Mouse (Mus musculus) 3T3-L1 (cell line): ENCODE measurements around the gene Inpp4b.

Experiments
- DNase-seq: peaks from one replicate; pipeline ENCODE4 v3.0.0-alpha.2; 2015; ENCODE audit warnings: low read depth, low spot score

The Inpp4b gene

DNA sequence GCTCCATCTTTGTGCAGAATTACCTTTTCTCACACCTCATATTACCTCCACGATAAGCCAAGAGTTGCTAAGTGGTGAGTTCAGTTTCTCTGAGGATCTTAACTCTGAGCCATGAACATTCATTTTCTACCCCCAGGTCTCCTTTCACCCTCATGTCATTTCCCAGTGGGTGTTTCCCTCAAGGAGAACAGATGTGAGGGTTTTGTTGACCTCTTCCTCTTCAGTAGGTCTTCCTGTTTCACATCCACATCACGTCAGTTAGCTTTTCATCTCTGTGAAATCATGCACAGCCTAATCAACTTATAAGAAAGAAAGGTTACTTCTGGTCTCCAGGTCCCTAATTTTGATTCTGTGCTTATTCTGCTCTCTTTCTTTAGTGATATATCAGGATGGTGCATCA, 124.4 kb downstream of the Inpp4b start:
- DNase-seq: no peak

DNA sequence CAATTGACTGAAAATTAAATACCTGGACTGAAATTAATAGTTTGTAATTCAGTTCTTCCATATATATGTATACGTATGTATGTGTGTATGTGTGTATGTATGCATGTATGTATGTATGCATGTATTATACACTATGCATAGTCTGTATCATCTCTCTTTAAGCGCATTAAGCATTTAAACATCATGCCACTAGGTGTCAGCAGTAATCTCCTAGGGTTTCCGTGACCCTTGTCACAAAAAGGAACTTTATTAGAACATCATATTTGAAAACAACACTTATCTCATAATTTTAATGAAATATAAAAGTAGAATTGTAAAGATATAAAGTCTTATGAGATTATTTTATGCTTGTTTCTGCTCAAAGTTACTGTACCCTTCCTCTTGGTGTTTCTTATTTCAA, 136.3 kb downstream of the Inpp4b start:
- peak; percentile 66 for DNase-seq

DNA sequence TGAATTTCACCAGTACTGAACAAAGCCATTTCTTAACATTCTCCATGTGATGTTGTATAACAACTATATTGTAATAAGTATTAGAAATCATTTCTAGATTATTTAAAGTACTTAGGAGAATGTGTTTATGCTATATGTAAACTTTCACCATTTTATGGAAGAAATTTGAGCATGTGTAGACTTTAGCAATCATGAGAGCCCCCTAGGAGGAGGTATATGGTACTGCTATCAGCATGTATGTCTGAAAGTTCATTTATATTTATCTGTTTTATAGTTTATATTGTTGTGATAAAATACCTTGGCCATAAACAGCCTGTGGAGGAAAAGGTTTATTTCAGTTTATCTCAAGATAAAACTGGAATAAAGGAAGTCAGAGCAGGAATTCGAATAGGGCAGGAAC, 141.5 kb downstream of the Inpp4b start:
- DNase-seq: no peak

DNA sequence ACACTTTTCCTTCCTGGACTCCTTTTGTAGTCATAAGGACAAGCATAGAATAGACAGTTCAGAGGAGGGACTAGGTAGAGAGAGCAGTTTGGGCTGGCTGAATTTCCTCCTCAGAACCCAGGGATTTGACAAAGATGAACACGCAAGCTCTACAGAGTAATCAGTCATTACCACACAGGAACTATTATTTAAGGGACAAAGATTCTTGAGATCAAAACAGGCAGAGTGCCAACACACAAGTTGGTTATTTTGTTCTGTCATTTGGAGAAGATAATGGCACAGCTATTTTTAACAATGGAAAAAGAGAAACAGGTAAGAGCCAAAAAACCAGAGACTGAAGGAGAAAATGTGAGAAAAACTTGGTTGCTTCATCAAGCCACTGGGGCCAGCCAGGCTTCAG, 143.3 kb downstream of the Inpp4b start:
- no peak for DNase-seq

DNA sequence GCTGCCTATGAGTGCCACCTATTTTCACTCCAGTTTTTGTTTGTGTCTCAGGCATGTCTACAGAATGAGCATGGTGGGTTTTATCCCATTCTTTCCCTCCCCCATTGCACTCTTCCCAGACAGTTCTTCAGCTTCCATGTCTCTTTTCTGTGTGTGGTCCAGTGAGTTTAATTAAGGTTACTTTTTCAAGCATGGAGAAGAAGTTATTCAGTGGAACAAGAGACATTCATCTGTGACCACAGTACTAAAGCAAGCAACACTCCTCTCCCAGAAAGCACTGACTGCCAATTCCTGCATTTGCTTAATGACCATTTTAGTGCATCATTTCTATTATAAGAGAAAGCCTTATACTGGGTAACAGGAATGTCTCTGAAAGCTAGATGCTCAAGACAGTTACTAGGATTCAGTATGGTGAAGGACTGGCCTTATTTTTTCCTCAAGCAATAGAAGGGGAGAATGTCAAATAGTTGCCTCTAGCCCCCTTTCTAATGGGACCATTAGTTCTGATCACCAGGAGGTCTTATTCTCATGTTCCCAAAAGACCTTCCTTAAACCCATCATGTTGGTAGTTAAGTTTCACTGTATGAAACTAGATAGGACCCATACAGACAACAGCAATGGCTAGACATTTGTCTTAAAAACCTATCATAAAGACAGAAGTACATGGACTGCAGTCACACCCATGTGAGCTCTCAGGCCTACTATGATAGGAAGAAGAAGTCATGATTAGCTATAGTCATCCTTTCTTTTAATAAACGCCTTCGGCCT, 147.7 kb downstream of the Inpp4b start:
- no peak for DNase-seq

DNA sequence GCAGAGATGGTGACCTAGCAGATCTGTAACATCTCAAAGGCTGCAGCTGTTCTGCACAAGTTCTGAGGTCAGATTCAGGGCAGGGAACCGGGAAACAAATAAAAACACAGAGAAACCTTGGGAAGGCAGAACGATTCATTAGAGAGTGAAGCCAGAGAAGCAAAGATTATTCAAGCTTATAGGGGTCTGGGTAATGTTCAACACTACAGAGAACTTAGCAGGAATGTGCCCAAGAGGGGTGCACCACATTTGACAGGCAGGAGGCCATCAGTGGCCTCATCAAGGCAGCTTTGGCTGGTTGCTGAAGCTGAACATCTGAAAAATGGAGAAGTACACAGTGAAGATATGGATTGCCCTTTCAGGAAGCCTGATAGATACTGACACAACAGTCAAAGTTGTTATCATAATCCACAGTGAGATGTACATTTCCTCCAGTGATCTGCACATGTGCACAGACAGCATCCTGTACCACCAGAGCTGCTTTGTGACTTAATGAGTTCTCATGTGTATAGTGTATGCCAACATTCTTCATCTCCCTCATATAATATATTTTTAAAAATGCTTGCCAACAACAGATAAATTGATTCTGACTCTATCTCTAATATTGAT, 148.8 kb downstream of the Inpp4b start:
- DNase-seq: no peak

DNA sequence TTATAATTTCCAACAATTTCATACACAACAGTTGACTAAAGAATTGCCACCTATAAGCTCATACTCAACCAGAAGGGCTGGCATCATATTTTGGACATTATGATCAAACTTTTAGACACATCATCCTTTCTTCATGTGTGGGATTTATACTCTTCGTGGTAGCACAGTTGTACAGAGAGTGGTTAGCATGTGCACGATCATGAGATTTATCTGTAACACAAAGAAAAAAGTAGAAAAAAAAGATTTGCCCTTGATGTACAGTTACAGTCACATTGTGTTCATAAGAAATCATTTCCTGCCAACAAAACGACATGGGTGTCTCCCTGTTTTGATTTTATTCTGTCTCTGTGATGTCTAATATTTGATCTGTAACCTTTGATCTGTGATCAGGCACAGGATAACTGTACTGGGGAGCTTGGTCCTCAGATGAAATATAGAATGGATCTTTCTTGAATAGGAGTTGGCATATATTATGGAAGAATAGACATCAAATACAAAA, 149.4 kb downstream of the Inpp4b start:
- DNase-seq: no peak

DNA sequence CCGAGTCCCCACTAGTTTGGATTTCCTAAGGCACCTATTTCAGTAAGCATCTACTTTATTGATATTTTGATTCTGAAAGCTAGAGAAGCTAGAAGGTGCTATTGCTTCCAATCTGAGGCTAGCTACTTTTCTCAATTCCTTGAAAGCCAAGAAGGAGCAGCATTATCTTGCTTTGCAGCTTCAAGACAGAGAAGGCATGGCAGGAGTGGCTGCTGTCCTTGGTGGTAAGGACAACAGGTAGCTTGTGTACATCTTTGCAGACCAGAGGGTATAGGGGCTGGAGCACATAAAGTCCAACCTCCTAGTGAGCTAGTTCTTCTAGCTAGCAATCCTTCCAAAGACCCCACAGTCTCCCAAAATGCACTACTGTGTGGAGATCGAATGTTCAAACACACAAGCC, 152.5 kb downstream of the Inpp4b start:
- no peak for DNase-seq

DNA sequence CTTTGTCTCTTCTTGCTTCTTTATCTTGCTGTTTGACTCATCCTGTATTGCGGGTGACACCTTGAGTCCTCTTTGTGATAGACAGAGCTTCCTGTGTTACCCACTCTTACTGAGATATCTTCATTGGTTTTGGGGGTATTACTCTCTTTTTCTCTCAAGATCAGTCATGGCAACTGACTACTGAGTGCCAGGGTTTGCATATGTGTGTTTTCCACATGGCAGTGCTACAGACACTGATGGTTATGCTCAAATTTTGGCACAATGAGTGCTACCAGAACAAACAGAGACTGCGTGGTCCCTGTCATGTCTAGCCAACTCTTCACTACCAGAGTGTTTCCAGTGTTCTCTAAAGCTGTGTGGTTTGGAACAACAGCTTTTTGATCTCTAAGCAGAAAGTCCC, 155.3 kb downstream of the Inpp4b start:
- DNase-seq: no peak

DNA sequence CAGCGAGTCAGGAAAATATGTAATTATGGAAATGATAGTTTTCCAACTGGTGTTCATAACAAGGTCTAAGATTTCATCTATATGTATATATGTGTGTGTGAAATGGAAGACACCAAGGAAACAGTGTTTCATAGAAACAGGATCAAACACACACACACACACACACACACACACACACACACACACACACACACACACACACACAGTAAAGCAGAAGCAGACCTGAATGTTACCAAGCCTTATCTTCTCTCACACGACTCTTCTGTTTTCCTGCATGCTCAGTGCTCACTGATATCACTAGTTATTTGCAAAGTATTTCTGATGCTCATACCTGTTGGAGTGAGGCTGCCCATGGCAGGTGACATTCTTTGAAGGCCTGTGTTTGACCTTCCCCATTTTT, 159.9 kb downstream of the Inpp4b start:
- DNase-seq: no peak

DNA sequence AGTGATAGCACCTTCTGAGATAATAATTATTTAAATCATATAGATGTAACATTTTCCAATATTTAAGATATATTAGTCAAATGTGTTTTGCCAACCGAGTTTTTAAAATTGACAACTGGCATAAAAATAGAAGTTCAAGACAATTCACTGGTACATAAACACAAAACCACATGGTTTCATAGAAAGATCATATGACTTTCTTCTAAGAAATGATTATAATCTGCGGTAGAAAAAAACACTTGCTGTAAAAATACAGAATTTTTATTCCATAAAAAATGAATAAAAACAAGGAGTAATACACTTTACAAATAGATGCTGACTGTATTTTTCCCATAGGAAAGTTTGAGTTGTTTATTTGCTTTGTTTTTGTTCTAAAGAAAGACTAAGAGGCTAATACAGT, 160.6 kb downstream of the Inpp4b start:
- no peak for DNase-seq

DNA sequence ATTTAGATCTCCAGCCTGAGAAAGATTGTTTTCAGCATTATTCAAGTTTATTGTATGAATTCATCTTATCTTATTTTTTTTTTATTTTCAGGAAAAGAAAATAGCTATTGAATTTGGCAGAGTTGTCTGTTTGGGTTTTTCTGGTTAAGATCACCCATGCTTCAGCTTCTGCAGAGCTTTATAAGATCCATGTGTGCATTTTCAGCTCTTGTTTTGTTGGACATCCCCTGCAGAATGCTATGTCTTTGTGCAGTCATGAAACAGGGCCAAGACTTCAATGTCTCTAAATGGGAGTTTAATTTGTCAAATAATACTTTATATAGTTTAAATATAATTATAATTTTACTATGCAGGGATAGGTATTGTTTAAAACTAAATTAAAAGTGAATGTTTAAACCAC, 170.5 kb downstream of the Inpp4b start:
- no peak for DNase-seq

DNA sequence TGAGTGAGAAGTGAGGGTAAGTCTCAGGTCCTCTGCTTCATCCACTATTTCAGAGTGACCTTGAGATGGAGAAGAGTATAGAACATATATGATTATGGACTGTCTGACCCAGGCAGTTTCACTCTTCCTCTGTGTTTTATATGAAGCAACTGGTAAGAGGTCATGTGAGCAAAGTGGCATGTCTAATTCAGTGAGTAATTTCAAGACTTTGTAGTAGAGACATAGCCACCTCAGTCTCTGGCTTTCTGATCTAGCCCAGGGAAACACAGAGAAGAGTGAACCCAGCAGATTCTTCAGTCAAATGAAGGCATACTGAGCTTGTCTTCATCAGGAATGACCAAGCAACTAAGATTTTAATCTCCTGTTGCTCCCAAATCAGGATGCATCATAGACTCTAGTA, 172.1 kb downstream of the Inpp4b start:
- DNase-seq: no peak

DNA sequence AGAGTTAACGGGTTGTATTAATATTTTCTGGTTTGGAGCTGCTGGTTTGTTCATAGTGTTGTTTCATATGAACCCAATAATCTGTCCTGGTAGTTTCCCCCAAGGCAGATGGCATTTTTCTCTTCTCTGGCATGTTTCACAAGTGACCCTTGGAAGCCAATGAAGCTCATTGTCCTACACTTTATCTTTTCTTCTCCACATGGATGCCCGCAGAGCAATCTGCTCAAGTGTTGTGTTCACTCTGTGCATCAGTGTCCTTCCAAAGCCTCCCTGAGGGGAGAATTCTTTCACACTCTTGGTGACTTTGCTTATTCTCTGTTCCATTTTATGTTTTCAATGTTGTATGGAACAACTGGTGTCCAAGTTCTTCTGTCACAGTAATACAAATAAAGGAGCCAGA, 179.7 kb downstream of the Inpp4b start:
- no peak for DNase-seq

DNA sequence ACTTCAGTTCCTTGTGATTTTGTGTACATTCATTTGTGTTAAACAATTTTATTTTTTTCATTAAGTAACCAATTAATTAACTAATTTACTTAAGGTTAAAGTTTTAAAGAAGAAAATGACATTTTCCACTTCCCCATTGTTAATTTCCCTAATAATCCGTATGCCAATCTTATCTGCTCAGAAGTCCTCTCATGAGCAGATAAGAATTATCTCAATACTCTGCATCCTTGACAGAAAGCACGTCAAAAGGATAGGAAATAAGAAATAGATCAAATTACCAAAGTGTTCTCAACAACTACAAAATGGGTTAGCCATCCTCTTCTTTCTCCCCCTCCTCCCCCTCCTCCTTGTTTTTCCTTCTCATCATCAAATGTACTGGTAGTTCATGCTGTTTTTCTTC, 182.2 kb downstream of the Inpp4b start:
- no peak for DNase-seq

DNA sequence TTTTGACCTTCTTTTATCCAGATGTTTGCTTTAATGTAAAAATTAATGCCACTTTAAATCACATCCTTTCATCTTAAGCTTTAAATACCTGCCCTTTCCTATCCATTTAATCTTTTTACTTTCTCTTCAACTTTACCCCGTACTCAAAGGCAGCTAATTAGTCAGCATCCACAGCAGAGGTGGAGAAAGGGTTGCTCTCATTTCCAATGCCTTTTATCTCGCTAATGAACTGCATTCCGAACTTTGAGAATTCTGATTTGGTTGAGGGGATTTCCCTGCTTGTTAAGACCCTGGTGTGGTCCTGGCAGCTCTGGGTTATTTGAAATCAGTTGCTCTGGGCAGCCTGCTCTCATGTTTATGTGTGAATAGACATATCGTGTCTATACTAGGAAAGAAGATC, 185.3 kb downstream of the Inpp4b start:
- DNase-seq: no peak

DNA sequence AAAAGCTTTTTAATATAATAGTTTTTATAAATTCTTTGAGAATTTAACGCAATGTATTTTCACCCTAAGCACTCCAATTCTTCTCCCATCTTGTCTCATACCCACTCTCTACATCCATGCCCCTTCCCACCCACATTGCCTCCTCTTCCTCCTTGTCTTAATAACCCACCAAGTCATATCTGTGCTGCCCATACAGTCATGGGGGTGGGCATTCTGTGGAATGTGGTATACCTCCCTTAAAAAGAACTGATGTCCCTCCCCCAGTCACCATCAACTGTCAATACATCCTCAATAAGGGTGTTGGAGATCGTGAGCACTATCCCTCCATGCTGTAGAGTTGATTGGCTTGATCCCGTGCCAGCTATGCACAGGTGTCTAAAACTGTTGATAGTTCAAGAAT, 196.0 kb downstream of the Inpp4b start:
- DNase-seq: no peak

DNA sequence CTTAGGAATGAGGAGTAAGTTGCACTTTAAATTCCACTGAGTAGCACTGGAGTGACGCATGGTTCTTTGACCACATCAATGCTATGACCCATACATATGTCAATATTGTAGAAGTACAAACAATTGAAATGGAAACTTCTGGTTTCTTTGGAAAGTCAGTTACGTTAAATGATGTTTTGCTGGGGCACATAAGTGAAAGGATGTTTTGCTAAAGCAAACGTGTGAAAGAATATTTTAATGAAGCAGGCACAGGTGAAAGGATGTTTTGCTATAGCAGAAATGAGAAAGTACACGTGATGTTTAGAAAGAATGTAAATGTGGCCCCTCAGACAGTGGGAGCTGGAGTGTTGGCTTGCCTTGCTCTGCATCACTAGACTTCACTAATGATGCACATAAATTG, 216.2 kb downstream of the Inpp4b start:
- no peak for DNase-seq

DNA sequence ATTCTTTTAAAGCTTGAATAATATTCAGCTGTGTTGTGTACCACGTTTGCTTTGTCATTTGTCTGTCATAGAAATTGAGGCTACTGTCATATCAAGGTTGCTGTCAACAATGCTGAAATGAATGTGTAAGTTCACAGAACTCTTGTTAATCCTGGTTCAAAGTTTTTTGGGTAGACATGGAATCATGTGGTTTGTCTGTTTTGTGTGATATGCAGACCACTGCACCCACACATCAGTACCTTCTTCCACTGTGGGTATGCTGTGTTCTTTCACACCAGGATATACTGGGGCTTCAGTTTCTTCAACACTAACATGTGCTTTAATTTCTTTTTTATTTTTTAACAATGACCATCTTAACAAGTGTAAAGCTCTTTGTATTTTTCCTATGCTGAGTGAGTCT, 220.0 kb downstream of the Inpp4b start:
- no peak for DNase-seq

DNA sequence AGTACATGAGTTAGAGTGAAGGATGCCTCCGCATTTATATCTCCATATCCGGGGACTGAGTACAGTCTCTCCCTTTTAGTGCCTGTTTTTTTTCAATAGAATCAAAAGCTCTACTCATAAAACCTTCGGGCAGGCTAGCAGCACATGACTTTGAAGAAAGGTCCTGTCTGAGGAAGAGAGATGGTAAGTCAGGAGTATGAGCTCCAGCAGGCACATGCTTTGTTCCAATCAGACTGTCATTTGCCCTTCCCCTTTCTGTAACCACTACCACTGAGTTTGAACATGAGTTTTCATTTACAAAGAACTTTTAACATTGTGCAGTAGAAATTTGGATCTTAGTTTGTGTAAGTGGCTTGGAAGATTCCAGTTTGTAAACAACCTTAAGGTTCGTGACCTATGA, 223.1 kb downstream of the Inpp4b start:
- DNase-seq: no peak

DNA sequence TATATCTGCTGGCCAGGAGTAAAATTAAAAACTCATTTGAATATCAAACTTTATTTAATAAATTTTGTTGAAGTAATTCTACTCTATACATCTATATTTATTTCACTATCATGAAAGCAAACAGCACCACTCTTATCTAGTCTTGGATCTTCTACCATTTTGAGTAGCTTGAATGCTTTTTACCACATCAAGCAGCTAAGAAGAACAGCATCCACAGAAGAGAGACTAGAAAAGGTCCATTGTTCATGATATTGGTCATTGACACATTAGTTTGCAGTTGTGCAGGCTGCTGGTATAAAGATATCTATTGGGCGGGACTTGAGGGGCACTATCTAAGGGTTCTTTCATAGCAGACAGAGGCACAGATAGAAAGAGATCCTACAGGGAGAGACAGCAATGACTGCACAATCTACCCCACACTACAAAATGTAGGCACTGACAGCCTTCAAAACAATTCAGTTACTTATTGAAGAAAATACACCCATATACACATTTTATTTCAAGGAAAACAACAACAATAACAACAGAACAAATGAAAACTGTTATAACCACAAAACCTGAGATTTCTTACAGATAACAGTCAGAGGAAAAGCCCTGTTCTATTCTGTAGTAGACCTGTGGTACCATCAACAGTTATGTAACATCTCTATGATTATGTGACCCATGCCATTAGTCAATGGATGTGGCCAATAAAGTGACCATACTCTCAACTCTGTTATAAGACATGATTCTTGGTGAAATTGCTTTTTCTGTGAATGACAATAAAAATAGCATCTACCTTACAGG, 230.2 kb downstream of the Inpp4b start:
- no peak for DNase-seq

DNA sequence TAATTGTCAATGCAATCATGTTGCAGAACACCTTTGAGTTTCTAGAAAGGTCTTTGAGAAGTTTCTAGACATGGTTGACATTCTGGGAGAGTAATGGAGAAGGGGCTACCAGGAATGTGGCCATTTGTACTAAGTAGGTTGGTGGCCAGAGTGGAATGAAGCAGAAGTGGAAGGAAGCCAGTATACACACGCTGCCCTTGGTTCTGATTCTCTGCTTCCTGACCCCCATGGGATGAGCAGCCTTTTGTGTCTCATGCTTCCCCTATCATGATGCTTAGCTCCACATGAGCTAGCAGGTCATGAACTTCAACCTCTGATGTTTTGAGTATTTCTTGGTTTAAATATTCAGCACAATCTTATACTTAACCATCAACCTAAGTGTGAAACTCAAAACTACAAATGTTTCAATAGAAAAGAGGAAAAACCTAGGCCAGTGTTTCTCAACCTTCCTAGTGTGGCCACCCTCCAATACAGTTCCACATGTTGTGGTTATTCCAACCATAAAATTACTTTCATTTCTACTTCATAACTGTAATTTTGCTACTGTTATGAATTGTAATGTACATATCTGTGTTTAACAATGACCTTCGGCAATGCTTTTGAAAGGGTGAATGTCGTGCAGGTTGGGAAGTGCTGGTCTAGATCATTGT, 233.0 kb downstream of the Inpp4b start:
- no peak for DNase-seq
